Mouse (Mus musculus): ENCODE measurements around the gene Pabpn1l. TPM values are rescaled to one million over a fixed set of nuclear protein-coding genes. Genes with fewer than 3 reads are reported as not detected.

The Pabpn1l gene
- polyA plus RNA-seq, 1 experiment, result 0.11 TPM

DNA sequence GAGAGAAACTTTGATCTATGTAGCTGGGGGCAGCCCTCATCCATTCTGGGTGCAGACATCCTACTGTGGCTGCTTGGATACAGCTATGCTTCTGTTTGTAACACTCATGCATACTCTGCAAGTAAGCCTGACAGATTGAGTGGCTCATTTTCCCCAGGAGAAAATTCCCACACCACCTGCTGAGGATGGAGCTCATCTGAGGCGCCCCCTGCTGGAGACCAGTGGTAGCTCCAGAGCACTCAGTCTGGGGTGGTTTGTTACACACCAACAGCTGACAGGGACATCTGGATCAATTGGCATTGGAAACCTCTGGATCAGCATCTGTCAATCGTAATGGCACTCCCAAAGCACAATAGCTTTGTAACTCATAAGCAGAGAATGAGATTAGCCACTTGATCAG is 37.5 kb upstream of the Pabpn1l start:
- WGBS, result 81% methylated on average over 2 of the region's 2 CpGs
- Histone ChIP-seq H3K4me3 (ENCODE audit: insufficient read depth, low read depth, low read length) (no peak overlapping the region), H3K27me3 (replicated peaks; ENCODE audit: control insufficient read depth, insufficient read depth, low read length) (no peaks in the 10 kb centered on the region), H3K36me3 (ENCODE audit: control insufficient read depth, insufficient read depth, low read length) (no peaks in the 10 kb centered on the region), H3K27ac (ENCODE audit: insufficient read depth, low read depth, low read length) (no peak overlapping the region), H3K4me1 (ENCODE audit: control insufficient read depth, insufficient read depth, low read length) (peaks cover 20% of the 10 kb centered on the region; the same call in 1 of the 2 replicates)
- DNase-seq, result peak; percentile 35
- TF ChIP-seq POLR2A (IDR thresholded peaks at IDR 0.05; ENCODE audit: low read depth, low read length), result no peak
- TF ChIP-seq CTCF (conservative IDR thresholded peaks at IDR 0.05; ENCODE audit: insufficient read depth, insufficient read length, low read depth, low read length), result peak; percentile 66

DNA sequence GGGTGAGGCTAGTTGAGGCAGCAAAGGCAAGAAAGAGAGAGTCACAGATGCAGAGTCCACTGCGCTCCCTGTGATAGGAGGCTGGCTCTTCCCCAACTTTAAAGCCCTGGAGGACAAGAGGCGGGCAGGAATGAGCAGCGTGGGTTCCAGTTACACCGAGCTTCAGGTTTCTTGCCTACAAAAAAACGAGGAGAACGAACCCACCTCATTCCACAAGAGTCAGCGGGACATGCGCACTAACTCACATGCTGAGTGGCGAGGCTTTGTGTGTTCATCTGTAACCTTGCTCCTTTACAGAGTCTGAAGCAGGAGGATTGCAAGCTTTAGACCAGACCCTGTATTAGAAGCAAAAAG is 36.2 kb upstream of the Pabpn1l start:
- Histone ChIP-seq H3K27me3 (replicated peaks; ENCODE audit: control insufficient read depth, insufficient read depth, low read length) (no peaks in the 10 kb centered on the region), H3K4me3 (ENCODE audit: insufficient read depth, low read depth, low read length) (no peak overlapping the region), H3K4me1 (ENCODE audit: control insufficient read depth, insufficient read depth, low read length) (peaks cover 15% of the 10 kb centered on the region; the same call in 1 of the 2 replicates), H3K27ac (ENCODE audit: insufficient read depth, low read depth, low read length) (no peak overlapping the region), H3K36me3 (ENCODE audit: control insufficient read depth, insufficient read depth, low read length) (no peaks in the 10 kb centered on the region)
- TF ChIP-seq POLR2A (IDR thresholded peaks at IDR 0.05; ENCODE audit: low read depth, low read length) (no peak), CTCF (conservative IDR thresholded peaks at IDR 0.05; ENCODE audit: insufficient read depth, insufficient read length, low read depth, low read length) (no peak)
- no peak for DNase-seq
- 57% methylated on average over 9 of the region's 9 CpGs for WGBS

DNA sequence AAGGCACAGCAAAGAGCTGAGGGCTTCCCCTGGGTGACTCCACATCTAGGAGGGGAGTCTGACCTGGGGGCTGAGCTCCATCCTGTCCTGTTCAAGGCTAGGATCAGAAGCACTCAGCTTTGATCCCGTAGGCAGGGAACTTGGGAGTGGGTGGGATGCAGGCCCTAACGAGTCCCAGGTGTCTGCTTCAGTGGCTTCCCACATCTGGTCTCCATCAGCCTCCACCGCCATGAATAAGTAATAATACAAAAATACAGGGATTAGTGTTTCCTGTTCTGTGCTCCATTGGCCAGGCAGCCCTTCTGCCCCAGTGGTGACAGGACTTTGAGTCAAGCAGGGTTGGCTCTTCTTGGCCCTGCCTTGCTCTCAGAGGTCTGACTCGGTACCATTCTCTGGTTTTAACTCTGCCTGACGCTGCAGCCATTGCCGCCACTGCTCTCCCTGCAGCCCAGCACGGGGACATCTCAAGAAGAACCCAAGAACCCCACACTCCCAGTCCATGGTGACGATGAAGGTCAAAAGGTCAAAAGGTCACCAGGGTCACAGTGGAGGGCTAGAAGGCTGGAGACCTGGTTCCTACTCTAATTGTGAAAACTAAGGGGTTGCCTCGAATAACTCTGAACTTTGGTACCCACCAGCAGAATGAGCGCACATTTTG is 35.7 kb upstream of the Pabpn1l start:
- no peak overlapping the region for H3K4me3 ChIP-seq (ENCODE audit: insufficient read depth, low read depth, low read length)
- H3K27me3 ChIP-seq (replicated peaks; ENCODE audit: control insufficient read depth, insufficient read depth, low read length), result no peaks in the 10 kb centered on the region
- H3K27ac ChIP-seq (ENCODE audit: insufficient read depth, low read depth, low read length), result no peak overlapping the region
- H3K36me3 ChIP-seq (ENCODE audit: control insufficient read depth, insufficient read depth, low read length), result no peaks in the 10 kb centered on the region
- peaks cover 10% of the 10 kb centered on the region; the same call in 1 of the 2 replicates for H3K4me1 ChIP-seq (ENCODE audit: control insufficient read depth, insufficient read depth, low read length)
- TF ChIP-seq POLR2A (IDR thresholded peaks at IDR 0.05; ENCODE audit: low read depth, low read length) (no peak), CTCF (conservative IDR thresholded peaks at IDR 0.05; ENCODE audit: insufficient read depth, insufficient read length, low read depth, low read length) (no peak)
- DNase-seq, result no peak
- 64% methylated on average over 10 of the region's 10 CpGs for WGBS

DNA sequence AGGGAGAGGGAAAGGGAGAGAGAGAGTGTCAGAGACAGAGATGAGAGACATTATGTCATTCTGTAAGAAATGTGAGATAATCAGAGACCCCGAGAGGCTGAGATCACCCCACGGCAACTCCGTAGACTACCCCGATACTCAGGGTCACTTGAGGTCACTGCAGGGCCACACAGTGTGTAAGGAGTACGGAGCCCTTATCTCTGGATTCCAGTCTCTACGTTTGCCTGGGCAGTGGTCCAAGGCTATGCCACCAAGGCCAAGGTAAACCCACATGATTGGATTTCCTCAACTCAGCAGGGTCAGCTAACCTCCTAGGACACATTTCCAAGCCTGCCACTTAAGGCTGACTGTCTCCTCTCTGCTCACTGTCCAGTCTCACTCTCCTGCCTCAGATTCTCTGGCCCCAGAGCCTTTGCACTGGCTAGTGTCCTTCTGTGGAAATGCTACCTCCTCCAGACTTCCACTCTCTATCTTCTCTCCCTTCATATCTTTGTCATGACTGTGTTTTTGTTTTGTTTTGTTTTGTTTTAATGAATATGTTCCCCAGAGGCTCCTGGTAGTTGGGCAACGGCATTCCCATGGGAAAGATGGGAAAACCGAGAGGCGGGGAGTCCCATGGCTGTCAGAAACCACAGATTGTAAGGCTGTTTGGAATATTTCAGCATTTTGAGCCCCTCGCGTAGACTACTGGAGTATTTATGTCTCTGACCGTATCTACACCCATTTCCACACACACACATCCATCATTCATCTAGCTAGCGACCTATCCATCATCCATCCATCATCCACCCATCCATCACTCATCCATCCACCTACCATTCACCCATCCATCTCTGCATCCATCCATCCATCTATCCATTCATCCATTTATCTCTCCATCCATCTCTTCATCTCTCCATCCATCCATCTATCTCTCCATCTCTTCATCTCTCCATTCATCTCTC is 33.8 kb upstream of the Pabpn1l start:
- no peak for TF ChIP-seq POLR2A (IDR thresholded peaks at IDR 0.05; ENCODE audit: low read depth, low read length)
- H3K27ac ChIP-seq (ENCODE audit: insufficient read depth, low read depth, low read length), result peak overlapping the region; percentile 52; the same call in 1 of the 2 replicates
- 67% methylated on average over 13 of the region's 13 CpGs for WGBS
- H3K4me3 ChIP-seq (ENCODE audit: insufficient read depth, low read depth, low read length), result no peak overlapping the region
- H3K36me3 ChIP-seq (ENCODE audit: control insufficient read depth, insufficient read depth, low read length), result no peaks in the 10 kb centered on the region
- peak; percentile 54 for DNase-seq
- 0 out of 2 replicates have a peak, but pooled peaks cover 8% of the 10 kb centered on the region for H3K4me1 ChIP-seq (ENCODE audit: control insufficient read depth, insufficient read depth, low read length)
- no peaks in the 10 kb centered on the region for H3K27me3 ChIP-seq (replicated peaks; ENCODE audit: control insufficient read depth, insufficient read depth, low read length)

DNA sequence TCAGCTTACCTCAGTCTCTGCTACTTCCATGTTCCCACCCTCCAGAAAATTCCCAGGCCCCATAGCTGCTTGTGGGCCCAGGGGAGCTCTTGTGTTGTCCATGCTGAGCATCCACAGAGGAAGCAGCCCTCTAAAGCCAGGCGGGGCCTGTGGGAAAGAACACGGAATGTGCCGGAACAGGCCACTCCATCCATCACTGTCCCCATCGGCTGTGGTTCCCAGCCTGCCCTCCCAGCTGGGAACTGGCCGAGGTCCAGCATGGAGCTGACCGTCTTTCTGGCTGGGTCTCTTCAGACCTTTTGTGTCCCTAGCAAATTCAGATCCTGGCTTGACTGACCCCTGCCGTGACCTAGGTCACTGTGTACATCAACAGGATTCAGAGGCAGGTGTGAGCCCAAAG is 32.2 kb upstream of the Pabpn1l start:
- TF ChIP-seq POLR2A (IDR thresholded peaks at IDR 0.05; ENCODE audit: low read depth, low read length) (no peak), CTCF (conservative IDR thresholded peaks at IDR 0.05; ENCODE audit: insufficient read depth, insufficient read length, low read depth, low read length) (no peak)
- H3K4me1 ChIP-seq (ENCODE audit: control insufficient read depth, insufficient read depth, low read length), result 0 out of 2 replicates have a peak, but pooled peaks cover 8% of the 10 kb centered on the region
- no peak overlapping the region for H3K4me3 ChIP-seq (ENCODE audit: insufficient read depth, low read depth, low read length)
- DNase-seq, result peak; percentile 90
- H3K27me3 ChIP-seq (replicated peaks; ENCODE audit: control insufficient read depth, insufficient read depth, low read length), result no peaks in the 10 kb centered on the region
- H3K27ac ChIP-seq (ENCODE audit: insufficient read depth, low read depth, low read length), result peak overlapping the region; percentile 43; the same call in 1 of the 2 replicates
- no peaks in the 10 kb centered on the region for H3K36me3 ChIP-seq (ENCODE audit: control insufficient read depth, insufficient read depth, low read length)
- 51% methylated on average over 7 of the region's 7 CpGs for WGBS

DNA sequence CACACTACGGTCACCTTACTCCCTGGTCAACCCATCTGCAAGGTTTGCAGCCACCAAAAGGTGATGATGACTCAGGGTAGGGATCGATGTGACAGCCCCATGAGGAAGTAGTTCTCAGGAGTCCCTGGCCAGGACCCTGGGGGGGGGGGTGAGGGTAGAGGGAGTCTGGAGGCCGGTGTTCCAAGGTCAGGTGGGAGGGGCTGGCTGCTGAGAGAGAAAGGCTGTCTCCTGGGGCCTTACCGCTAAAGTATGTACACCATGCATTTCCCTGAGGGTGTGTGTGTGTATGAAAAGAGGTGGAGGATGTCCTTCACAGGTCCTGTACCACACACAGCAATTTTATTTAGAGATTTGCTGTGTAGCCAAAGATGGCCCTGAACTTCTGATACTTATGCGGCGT is 30.1 kb upstream of the Pabpn1l start:
- no peak for DNase-seq
- H3K4me3 ChIP-seq (ENCODE audit: insufficient read depth, low read depth, low read length), result no peak overlapping the region
- H3K36me3 ChIP-seq (ENCODE audit: control insufficient read depth, insufficient read depth, low read length), result no peaks in the 10 kb centered on the region
- no peaks in the 10 kb centered on the region for H3K27me3 ChIP-seq (replicated peaks; ENCODE audit: control insufficient read depth, insufficient read depth, low read length)
- 62% methylated on average over 6 of the region's 6 CpGs for WGBS
- TF ChIP-seq POLR2A (IDR thresholded peaks at IDR 0.05; ENCODE audit: low read depth, low read length) (no peak), CTCF (conservative IDR thresholded peaks at IDR 0.05; ENCODE audit: insufficient read depth, insufficient read length, low read depth, low read length) (no peak)
- H3K27ac ChIP-seq (ENCODE audit: insufficient read depth, low read depth, low read length), result no peak overlapping the region
- 0 out of 2 replicates have a peak, but pooled peaks cover 8% of the 10 kb centered on the region for H3K4me1 ChIP-seq (ENCODE audit: control insufficient read depth, insufficient read depth, low read length)

All from kidney, adult 2 months (tissue).